Mouse (Mus musculus): ENCODE results near the gene Sptan1. TPM values are rescaled to one million over a fixed set of nuclear protein-coding genes. Genes with fewer than 3 reads are reported as not detected.
"Not testable (repeated sequence)": the region's sequence is repeated elsewhere in the genome, so short reads cannot be mapped to it uniquely, and the experiment has no call there.

Gene Sptan1
- polyA plus RNA-seq, 1 experiment: 0.04 TPM

DNA sequence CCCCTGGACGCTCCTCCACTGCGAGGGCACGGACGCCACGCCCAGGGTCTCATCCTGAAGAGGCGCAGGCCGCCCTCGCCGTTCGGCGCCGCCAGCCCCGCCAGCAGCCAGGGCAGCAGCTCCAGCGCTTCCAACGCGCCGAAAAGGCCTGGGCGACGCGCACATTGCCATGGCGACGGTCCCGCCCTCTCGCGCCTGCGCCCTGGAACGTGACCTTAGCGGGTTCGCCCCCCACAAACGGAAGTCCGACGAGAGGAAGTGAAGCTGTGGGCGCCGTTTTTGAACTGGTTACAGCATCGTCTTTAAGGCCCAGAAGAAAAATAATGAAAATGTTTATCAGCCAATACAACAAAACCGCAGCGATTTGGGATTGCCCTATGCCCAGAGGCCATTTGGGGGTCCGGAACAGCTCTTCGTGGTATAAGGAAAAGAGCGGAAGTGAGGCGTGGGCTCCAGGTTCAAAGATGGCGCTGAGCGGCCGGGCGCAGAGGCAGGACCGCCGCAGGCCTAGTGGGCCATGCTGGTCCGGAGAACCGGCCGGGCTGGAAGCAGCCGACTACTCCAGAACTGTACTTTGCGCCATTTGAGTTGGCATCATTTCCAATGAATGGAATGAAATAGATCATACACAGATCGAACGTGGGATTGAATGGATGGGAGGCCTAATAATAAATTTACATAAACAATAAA, 83.5 kb downstream of the Sptan1 start, which contains the start of gene Wdr34:
Wdr34 (minus strand) TSS at position 183 of the 690 bp plus-strand sequence.
- peaks cover 3% of the 10 kb centered on the region for H3K36me3 ChIP-seq (ENCODE audit: control insufficient read depth)
- TF ChIP-seq GATA1 (IDR thresholded peaks at IDR 0.05; ENCODE audit: low read length) (no peak), TAL1 (IDR thresholded peaks at IDR 0.05; ENCODE audit: low read length) (no peak)
- H3K27me3 ChIP-seq (ENCODE audit: control insufficient read depth): peaks cover 8% of the 10 kb centered on the region
- H3K9me3 ChIP-seq (ENCODE audit: control insufficient read depth, low read length): no peaks in the 10 kb centered on the region
- H3K4me1 ChIP-seq (ENCODE audit: control insufficient read depth): peaks cover 26% of the 10 kb centered on the region
- peak within 1 kb of the TSS; percentile 65 for H3K4me3 ChIP-seq (replicated peaks)

DNA sequence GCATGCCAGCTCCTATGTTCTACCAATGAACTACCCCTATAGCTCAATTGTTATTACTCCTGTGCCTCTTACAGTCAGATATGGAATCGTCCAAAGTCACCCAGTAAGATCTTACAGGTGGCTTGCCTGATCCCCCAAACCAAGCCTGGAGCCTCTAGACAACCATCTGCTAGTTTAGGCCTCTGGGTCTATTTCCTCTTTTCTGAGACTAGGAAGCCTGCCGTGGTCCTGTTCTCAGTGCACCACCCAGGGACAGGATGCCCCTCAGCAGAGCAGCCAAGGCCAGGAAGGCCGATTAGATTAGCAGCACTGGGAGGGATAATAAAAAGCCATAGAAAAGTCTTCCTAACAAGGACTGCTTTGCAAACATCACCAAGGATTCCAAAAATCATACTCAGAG, 84.5 kb downstream of the Sptan1 start:
- Histone ChIP-seq H3K36me3 (ENCODE audit: control insufficient read depth) (peaks cover 3% of the 10 kb centered on the region), H3K27me3 (ENCODE audit: control insufficient read depth) (peaks cover 13% of the 10 kb centered on the region), H3K4me1 (ENCODE audit: control insufficient read depth) (peaks cover 26% of the 10 kb centered on the region), H3K4me3 (replicated peaks) (no peak overlapping the region), H3K9me3 (ENCODE audit: control insufficient read depth, low read length) (no peaks in the 10 kb centered on the region)
- no peak for TF ChIP-seq GATA1 (IDR thresholded peaks at IDR 0.05; ENCODE audit: low read length)

DNA sequence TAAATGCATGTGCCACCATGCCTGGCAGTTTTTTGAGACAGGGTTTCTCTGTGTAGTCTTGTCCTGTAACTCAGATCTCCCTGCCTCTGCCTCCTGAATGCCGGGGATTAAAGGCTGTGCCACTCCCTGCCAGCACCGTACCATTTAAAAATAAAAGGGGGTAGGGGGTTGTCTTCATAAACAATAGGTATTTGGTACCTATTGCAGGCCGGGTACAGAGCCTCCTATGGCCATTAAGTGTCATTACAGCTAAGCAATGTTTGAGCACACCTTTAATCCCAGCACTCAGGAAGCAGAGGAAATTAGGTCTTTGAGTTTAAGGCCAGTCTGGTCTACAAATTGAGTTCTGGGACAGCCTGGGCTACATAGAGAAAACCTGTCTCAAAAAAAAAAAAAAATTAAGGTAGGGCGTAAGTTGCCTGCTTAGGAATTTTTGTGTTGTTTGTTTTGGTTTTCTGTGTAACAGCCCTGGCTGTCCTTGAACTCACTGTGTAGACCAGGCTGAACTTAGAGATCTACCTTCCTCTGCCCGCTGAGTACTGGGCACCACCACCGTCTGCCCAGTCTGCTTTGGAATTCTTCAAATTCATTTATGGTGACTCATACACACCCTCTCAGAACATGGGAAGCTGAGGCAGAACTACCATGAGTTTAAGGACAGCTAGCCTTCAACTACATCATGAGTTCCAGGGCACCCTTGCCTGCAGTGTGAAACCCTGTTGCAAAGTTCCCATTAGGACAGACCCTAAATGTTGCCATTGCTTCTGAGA, 86.8 kb downstream of the Sptan1 start:
- H3K4me1 ChIP-seq (ENCODE audit: control insufficient read depth): peaks cover 30% of the 10 kb centered on the region
- no peaks in the 10 kb centered on the region for H3K9me3 ChIP-seq (ENCODE audit: control insufficient read depth, low read length)

DNA sequence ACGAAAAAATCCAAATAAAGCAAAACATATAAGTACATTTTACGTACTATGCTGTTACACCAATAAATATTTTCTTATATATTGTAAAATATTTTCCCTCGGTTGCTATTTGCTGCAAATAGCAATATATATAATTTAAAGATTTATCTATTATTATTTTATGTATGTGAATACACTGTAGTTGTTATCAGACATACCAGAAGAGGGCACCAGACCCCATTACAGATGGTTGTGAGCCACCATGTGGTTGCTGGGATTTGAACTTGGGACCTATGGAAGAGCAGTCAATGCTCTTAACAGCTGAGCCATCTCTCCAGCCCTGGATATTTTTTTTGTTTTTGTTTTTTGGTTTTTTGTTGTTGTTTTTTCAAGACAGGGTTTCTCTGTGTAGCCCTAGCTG, 90.0 kb downstream of the Sptan1 start:
- H3K4me3 ChIP-seq (replicated peaks); H3K36me3 ChIP-seq (ENCODE audit: control insufficient read depth); H3K9me3 ChIP-seq (ENCODE audit: control insufficient read depth, low read length): not testable (repeated sequence)
- Histone ChIP-seq H3K27me3 (ENCODE audit: control insufficient read depth) (peaks cover 13% of the 10 kb centered on the region), H3K4me1 (ENCODE audit: control insufficient read depth) (peaks cover 12% of the 10 kb centered on the region)

More for the DNA sequence above, 86.8 kb downstream of the Sptan1 start:
- no peak for TF ChIP-seq GATA1 (IDR thresholded peaks at IDR 0.05; ENCODE audit: low read length)
- TF ChIP-seq TAL1 (IDR thresholded peaks at IDR 0.05; ENCODE audit: low read length): no peak
- peaks cover 13% of the 10 kb centered on the region for H3K27me3 ChIP-seq (ENCODE audit: control insufficient read depth)
- H3K36me3 ChIP-seq (ENCODE audit: control insufficient read depth): no peaks in the 10 kb centered on the region
- H3K4me3 ChIP-seq (replicated peaks): no peak overlapping the region

DNA sequence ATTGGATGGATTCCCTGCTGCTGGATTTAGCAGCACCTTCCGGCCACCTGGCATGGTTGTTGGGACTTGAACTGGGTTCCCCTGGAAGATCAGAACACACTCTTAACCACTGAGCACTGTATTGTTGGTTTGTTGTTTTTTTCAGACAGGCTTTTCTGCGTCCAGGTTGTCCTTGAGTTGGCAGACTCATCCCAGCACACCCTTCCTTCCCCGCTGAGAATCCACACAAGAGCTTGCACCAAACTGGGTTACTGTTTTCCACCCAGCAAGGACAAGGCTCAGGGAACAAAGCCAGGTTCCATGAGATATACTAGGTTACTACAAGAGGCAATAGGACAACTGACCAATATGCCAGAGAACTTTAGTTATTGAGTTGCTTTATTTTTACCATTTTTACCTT, 91.4 kb downstream of the Sptan1 start:
- Histone ChIP-seq H3K36me3 (ENCODE audit: control insufficient read depth) (no peaks in the 10 kb centered on the region), H3K4me3 (replicated peaks) (no peak overlapping the region), H3K4me1 (ENCODE audit: control insufficient read depth) (peaks cover 21% of the 10 kb centered on the region), H3K9me3 (ENCODE audit: control insufficient read depth, low read length) (no peaks in the 10 kb centered on the region), H3K27me3 (ENCODE audit: control insufficient read depth) (peaks cover 16% of the 10 kb centered on the region)
- TF ChIP-seq TAL1 (IDR thresholded peaks at IDR 0.05; ENCODE audit: low read length) (no peak), GATA1 (IDR thresholded peaks at IDR 0.05; ENCODE audit: low read length) (no peak)

DNA sequence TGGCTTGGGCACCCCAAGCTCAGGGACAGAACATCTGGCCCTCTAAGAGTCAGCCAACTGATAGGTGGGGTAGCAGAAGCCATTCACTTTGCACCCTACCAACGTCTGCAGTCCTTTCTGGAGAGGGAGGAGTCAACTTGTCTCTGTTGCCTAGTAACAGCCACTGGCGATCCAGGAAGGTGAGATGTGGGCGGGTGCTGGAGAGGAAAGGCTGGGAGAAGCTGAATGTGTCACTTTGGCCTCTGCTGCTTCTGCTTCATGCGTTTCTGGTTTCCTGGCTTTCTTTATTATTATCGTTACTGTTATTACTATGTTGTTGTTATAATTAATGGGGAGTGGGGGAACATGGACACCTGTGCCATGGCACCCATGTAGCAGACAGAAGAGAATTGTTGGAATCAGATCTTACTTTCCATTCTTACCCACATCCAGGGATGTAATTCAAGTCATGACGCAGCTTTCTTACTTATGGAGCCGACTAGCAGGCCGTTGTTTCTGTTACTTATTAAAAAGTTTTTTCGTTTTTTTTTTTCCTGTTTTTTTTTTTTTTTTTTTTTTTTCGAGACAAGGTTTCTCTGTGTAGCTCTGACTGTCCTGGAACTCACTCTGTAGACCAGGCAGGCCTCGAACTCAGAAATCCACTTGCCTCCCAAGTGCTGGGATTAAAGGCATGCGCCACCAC, 92.0 kb downstream of the Sptan1 start, which contains the start of gene Set:
Set (plus strand) TSS at position 156 of the 682 bp plus-strand sequence.
- no peaks in the 10 kb centered on the region for H3K36me3 ChIP-seq (ENCODE audit: control insufficient read depth)
- no peaks in the 10 kb centered on the region for H3K9me3 ChIP-seq (ENCODE audit: control insufficient read depth, low read length)
- H3K4me1 ChIP-seq (ENCODE audit: control insufficient read depth): peaks cover 27% of the 10 kb centered on the region
- TF ChIP-seq GATA1 (IDR thresholded peaks at IDR 0.05; ENCODE audit: low read length) (no peak), TAL1 (IDR thresholded peaks at IDR 0.05; ENCODE audit: low read length) (no peak)
- peaks cover 17% of the 10 kb centered on the region for H3K27me3 ChIP-seq (ENCODE audit: control insufficient read depth)
- no peak within 1 kb of the TSS for H3K4me3 ChIP-seq (replicated peaks)

DNA sequence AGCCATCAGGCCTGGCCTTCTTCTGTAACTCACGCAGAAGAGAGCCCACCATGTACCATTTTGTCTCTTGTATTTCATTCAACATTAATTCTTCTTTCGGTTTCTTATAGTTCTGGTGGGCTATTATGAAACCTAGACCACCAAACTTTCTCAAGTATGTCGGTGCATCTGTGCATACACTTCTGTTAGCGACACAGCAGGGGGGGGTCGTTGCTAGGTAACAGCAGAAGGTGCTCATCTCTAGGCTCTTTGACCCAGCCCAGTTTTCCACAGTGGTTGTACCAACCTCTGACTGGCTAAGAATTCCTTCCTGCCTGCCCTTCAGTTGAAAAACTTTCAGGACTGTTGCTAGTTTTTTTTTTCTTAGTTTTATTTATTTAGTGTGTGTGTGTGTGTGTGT, 93.1 kb downstream of the Sptan1 start:
- Histone ChIP-seq H3K27me3 (ENCODE audit: control insufficient read depth) (peaks cover 13% of the 10 kb centered on the region), H3K4me3 (replicated peaks) (no peak overlapping the region), H3K4me1 (ENCODE audit: control insufficient read depth) (peaks cover 38% of the 10 kb centered on the region), H3K36me3 (ENCODE audit: control insufficient read depth) (no peaks in the 10 kb centered on the region), H3K9me3 (ENCODE audit: control insufficient read depth, low read length) (no peaks in the 10 kb centered on the region)
- TF ChIP-seq TAL1 (IDR thresholded peaks at IDR 0.05; ENCODE audit: low read length) (no peak), GATA1 (IDR thresholded peaks at IDR 0.05; ENCODE audit: low read length) (no peak)

DNA sequence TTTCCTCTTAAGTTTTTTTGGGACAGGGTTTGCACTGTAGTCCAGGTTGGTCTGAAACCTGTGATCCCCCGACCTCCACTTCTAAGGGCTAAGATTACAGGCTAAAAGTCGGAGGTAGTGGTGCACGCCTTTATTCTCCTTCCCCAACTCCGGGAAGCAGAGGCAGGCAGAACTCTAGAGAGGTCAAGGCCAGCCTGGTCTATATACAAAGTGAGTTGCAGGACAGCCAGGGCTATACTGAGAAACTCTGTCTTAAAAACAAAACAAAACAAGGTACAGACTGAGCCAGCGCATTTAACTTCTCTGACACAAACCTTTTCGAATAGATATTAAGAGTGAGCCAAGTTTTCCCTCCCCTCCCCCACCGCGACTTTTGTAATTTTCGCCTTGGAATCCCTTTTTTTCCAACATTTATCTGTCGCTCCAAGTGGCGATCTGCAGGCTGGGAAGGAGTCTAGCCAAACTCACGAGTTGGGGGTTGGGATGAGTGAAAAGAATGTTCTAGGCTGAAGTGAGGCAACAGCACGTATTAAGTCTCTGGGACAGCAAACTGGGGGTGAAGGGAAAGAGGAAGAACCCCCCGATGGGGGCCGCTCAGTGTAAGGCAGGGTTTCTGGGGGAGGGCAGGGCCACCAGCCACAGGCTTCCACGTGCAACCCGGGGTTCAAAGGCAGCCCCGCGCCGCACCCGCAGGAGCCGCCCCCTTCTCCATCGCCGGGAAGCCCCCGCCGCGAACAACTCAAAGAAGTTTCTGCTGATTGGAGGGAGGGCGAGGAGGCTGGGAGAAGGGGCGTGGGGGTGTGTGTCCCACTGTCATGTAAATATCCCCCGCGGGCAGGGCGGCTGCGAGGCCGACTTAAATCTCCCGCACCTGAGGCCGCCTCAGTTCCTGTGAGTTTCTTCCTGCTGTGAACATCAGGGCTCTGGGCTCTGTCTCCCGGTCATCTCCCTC, 96.1 kb downstream of the Sptan1 start:
- no peaks in the 10 kb centered on the region for H3K9me3 ChIP-seq (ENCODE audit: control insufficient read depth, low read length)
- no peaks in the 10 kb centered on the region for H3K36me3 ChIP-seq (ENCODE audit: control insufficient read depth)
- TF ChIP-seq GATA1 (IDR thresholded peaks at IDR 0.05; ENCODE audit: low read length): no peak
- no peak for TF ChIP-seq TAL1 (IDR thresholded peaks at IDR 0.05; ENCODE audit: low read length)
- H3K27me3 ChIP-seq (ENCODE audit: control insufficient read depth): peaks cover 4% of the 10 kb centered on the region
- H3K4me1 ChIP-seq (ENCODE audit: control insufficient read depth): peaks cover 63% of the 10 kb centered on the region
- peak overlapping the region; percentile 75 for H3K4me3 ChIP-seq (replicated peaks)
